8 mouse cellular contexts compared by ENCODE assay signal in genomic region chr5:22745885-22746532, GRCm38 (mm10). TPM values are rescaled to one million over a fixed set of nuclear protein-coding genes. Genes with fewer than 3 reads are reported as not detected.
A peak's percentile ranks its signal among the peaks of the same experiment; 100 is the strongest.
DNase-seq lines count a peak whose midpoint lies in the region; ATAC-seq lines count a peak whose summit lies in the region.

Gene Lhfpl3 (plus strand): TSS chr5:22746059.

- no peaks in the 10 kb centered on the region for H3K36me3 ChIP-seq in lung, embryonic 16.5 days (ENCODE audit: control insufficient read depth, insufficient read depth, low read length)
- H3K36me3 ChIP-seq in forebrain, embryonic 16.5 days (ENCODE audit: control insufficient read depth, insufficient read depth): no peaks in the 10 kb centered on the region
- H3K36me3 ChIP-seq in intestine, embryonic 16.5 days (ENCODE audit: control insufficient read depth, insufficient read depth, low read length): no peaks in the 10 kb centered on the region
- H3K36me3 ChIP-seq in liver, embryonic 13.5 days: no peaks in the 10 kb centered on the region

- peak within 1 kb of the TSS; percentile 41; the same call in 1 of the 2 replicates for H3K9ac ChIP-seq in lung, embryonic 16.5 days (ENCODE audit: low read length)
- H3K9ac ChIP-seq in forebrain, embryonic 16.5 days (replicated peaks; ENCODE audit: low read depth, low read length): peak within 1 kb of the TSS; percentile 66
- peak within 1 kb of the TSS; percentile 57 for H3K9ac ChIP-seq in intestine, embryonic 16.5 days (ENCODE audit: low read depth, low read length)
- H3K9ac ChIP-seq in liver, embryonic 13.5 days: no peak within 1 kb of the TSS

- no peaks in the 10 kb centered on the region for H3K9me3 ChIP-seq in lung, embryonic 16.5 days (ENCODE audit: control insufficient read depth, low read length)
- H3K9me3 ChIP-seq in forebrain, embryonic 16.5 days (ENCODE audit: control insufficient read depth, low read length): no peaks in the 10 kb centered on the region
- H3K9me3 ChIP-seq in intestine, embryonic 16.5 days (ENCODE audit: control insufficient read depth, low read length): no peaks in the 10 kb centered on the region
- H3K9me3 ChIP-seq in liver, embryonic 13.5 days (replicated peaks): no peaks in the 10 kb centered on the region

- peak; percentile 64 for ATAC-seq in lung, embryonic 16.5 days (ENCODE audit: low read depth)
- peak; percentile 91 for ATAC-seq in forebrain, embryonic 16.5 days
- peak; percentile 74 for ATAC-seq in intestine, embryonic 16.5 days
- no peak for ATAC-seq in liver, embryonic 13.5 days (ENCODE audit: low read depth)

- H3K4me2 ChIP-seq in lung, embryonic 16.5 days (ENCODE audit: low read depth, low read length): peak within 1 kb of the TSS; percentile 88
- peak within 1 kb of the TSS; percentile 95 for H3K4me2 ChIP-seq in forebrain, embryonic 16.5 days (ENCODE audit: low read length)
- H3K4me2 ChIP-seq in intestine, embryonic 16.5 days (ENCODE audit: low read depth, low read length): peak within 1 kb of the TSS; percentile 91
- H3K4me2 ChIP-seq in liver, embryonic 13.5 days: peak within 1 kb of the TSS; percentile 57

- no peak for DNase-seq in lung, postnatal 25 days (ENCODE audit: low spot score)
- DNase-seq in cerebellum, adult 18-20 months: peak; percentile 49 to 63
- DNase-seq in liver, embryonic 13.5 days: no peak
- DNase-seq in right cerebral cortex, postnatal 10 days (ENCODE audit: low spot score in 2 of 2): peak; percentile 75
- no peak for DNase-seq in T-cell, adult 2 months (ENCODE audit: low spot score)

- peaks cover 11% of the 10 kb centered on the region; the same call in 1 of the 2 replicates for H3K4me1 ChIP-seq in lung, embryonic 16.5 days (replicated peaks; ENCODE audit: control insufficient read depth, insufficient read depth, low read length)
- peaks cover 10% of the 10 kb centered on the region for H3K4me1 ChIP-seq in forebrain, embryonic 16.5 days (replicated peaks; ENCODE audit: control insufficient read depth, insufficient read depth, low read length)
- 0 out of 2 replicates have a peak, but pooled peaks cover 5% of the 10 kb centered on the region for H3K4me1 ChIP-seq in intestine, embryonic 16.5 days (ENCODE audit: control insufficient read depth, insufficient read depth, low read length)
- no peaks in the 10 kb centered on the region for H3K4me1 ChIP-seq in liver, embryonic 13.5 days (replicated peaks)

- no peak within 1 kb of the TSS for H3K27ac ChIP-seq in lung, embryonic 16.5 days (ENCODE audit: low read length)
- 0 out of 2 replicates have a peak within 1 kb of the TSS, but pooled peaks have one; percentile 6 for H3K27ac ChIP-seq in forebrain, embryonic 16.5 days (ENCODE audit: low read length)
- no peak within 1 kb of the TSS for H3K27ac ChIP-seq in intestine, embryonic 16.5 days (ENCODE audit: low read length)
- no peak within 1 kb of the TSS for H3K27ac ChIP-seq in liver, embryonic 13.5 days

- peaks cover 28% of the 10 kb centered on the region for H3K27me3 ChIP-seq in lung, embryonic 16.5 days (ENCODE audit: control insufficient read depth, insufficient read depth, low read depth, low read length)
- H3K27me3 ChIP-seq in forebrain, embryonic 16.5 days (replicated peaks; ENCODE audit: control insufficient read depth, insufficient read depth, low read length): peaks cover 9% of the 10 kb centered on the region
- peaks cover 15% of the 10 kb centered on the region for H3K27me3 ChIP-seq in intestine, embryonic 16.5 days (replicated peaks; ENCODE audit: control insufficient read depth, insufficient read depth, low read length)
- H3K27me3 ChIP-seq in liver, embryonic 13.5 days: peaks cover 43% of the 10 kb centered on the region

- peak within 1 kb of the TSS; percentile 53 for H3K4me3 ChIP-seq in lung, embryonic 16.5 days (ENCODE audit: low read length)
- H3K4me3 ChIP-seq in forebrain, embryonic 16.5 days (replicated peaks; ENCODE audit: low read length): peak within 1 kb of the TSS; percentile 69
- peak within 1 kb of the TSS; percentile 53 for H3K4me3 ChIP-seq in intestine, embryonic 16.5 days (ENCODE audit: low read length)
- peak within 1 kb of the TSS; percentile 43 for H3K4me3 ChIP-seq in liver, embryonic 13.5 days (replicated peaks)

- WGBS in lung, embryonic 16.5 days: under 1% methylated on average over 46 of the region's 53 CpGs
- WGBS in forebrain, embryonic 16.5 days: under 1% methylated on average over 42 of the region's 53 CpGs
- WGBS in intestine, embryonic 16.5 days: under 1% methylated on average over 47 of the region's 53 CpGs
- 1% methylated on average over 49 of the region's 53 CpGs for WGBS in liver, embryonic 13.5 days (ENCODE audit: insufficient replicate concordance)

RNA-seq across cellular contexts. Expression of gene Lhfpl3, which starts in this region (rescaled TPM):
- 0.10 TPM in 1 of 2 replicates, not detected in the other for polyA plus RNA-seq in lung, embryonic 16.5 days (2015; fragmentation: Nextera tagmentation; extraction: Ambion mirVana)
- polyA plus RNA-seq in forebrain, embryonic 16.5 days (2015; fragmentation: Nextera tagmentation; extraction: Ambion mirVana): 11.1 and 14.7 TPM in 2 replicates
- 0.05 TPM in 1 of 2 replicates, not detected in the other for polyA plus RNA-seq in intestine, embryonic 16.5 days (2015; fragmentation: Nextera tagmentation; extraction: Ambion mirVana)
- polyA plus RNA-seq in liver, embryonic 13.5 days (2015; fragmentation: Nextera tagmentation; extraction: Ambion mirVana): 0.06 TPM in 1 of 2 replicates, not detected in the other

Comparison
In these comparisons a context has a peak if more than half of its experiments do, and no peak if none do; other contexts are left out.
1. RNA of gene Lhfpl3 (polyA plus RNA-seq): 11.1 to 14.7 TPM in forebrain, embryonic 16.5 days; 0.05 TPM in intestine, embryonic 16.5 days, 0.10 TPM in lung, embryonic 16.5 days and 0.06 TPM in liver, embryonic 13.5 days; every median in the first group is over 10 times any median in the second.
2. Peak in ATAC-seq, H3K4me3 ChIP-seq, H3K9ac ChIP-seq and H3K4me2 ChIP-seq in lung, embryonic 16.5 days; RNA of the gene not detected or under 1 TPM.
3. Peak in ATAC-seq, H3K4me3 ChIP-seq, H3K9ac ChIP-seq and H3K4me2 ChIP-seq in intestine, embryonic 16.5 days; RNA of the gene not detected or under 1 TPM.
4. DNase-seq: peak in cerebellum, adult 18-20 months (2 of 2) and right cerebral cortex, postnatal 10 days (2 of 2); none in lung, postnatal 25 days (single experiment), liver, embryonic 13.5 days (single experiment) and T-cell, adult 2 months (single experiment).
5. Peak in every context shown above with its lines, with median percentiles within 50 percentile points of each other: H3K4me2 ChIP-seq and H3K4me3 ChIP-seq.